ENCODE assay signal across 21 mouse cellular contexts in the genomic region with DNA sequence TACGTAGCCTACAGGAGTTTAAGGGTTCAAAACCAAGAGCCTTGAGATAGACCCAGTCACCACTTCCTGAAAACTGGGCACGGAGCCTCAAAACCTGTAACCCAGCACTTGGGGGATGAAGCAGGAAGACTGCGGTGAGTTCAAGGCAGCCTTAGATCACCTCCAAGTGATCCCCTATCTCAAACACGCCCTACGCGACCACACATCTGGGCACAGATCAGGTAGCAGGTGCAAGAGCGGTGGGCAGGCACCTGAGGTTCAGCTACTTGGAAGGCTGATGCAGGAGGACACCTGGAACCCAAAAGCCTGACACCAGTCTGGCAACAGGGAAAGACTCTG. TPM values are rescaled to one million over a fixed set of nuclear protein-coding genes. Genes with fewer than 3 reads are reported as not detected.
DNase-seq lines count a peak whose midpoint lies in the region; ATAC-seq and TF ChIP-seq lines count a peak whose summit lies in the region.
"Had no signal": no experiment of that assay in that cellular context is flagged by ENCODE, and none has a peak within 500 bp of the region (broad histone marks: within the 10 kb centered on the region; RNA-seq: fewer than 3 reads in every experiment).

No protein-coding gene starts in this region.

- no peaks in the 10 kb centered on the region for H3K36me3 ChIP-seq in kidney, adult 2 months (ENCODE audit: control insufficient read depth, insufficient read depth, low read length)
- peaks cover 25% of the 10 kb centered on the region for H3K36me3 ChIP-seq in thymus, adult 2 months (ENCODE audit: control insufficient read depth, insufficient read depth, low read length)
- peaks cover 67% of the 10 kb centered on the region for H3K36me3 ChIP-seq in forebrain, embryonic 12.5 days (replicated peaks)

- WGBS in kidney, adult 2 months: 87% methylated on average over 7 of the region's 7 CpGs
- 17% methylated on average over 7 of the region's 7 CpGs for WGBS in thymus, adult 2 months
- 96% methylated on average over 7 of the region's 7 CpGs for WGBS in forebrain, embryonic 12.5 days
- WGBS in lung, adult 2 months: 97% methylated on average over 7 of the region's 7 CpGs

- no peak for TF ChIP-seq CTCF in kidney, adult 2 months (conservative IDR thresholded peaks at IDR 0.05; ENCODE audit: insufficient read depth, insufficient read length, low read depth, low read length)
- no peak for TF ChIP-seq CTCF in thymus, adult 2 months (IDR thresholded peaks at IDR 0.05; ENCODE audit: borderline replicate concordance, control insufficient read depth, extremely low read depth, insufficient read depth, low read length, poor library complexity)
- TF ChIP-seq CTCF in lung, adult 2 months (IDR thresholded peaks at IDR 0.05; ENCODE audit: insufficient read depth, low read length): no peak

- no peaks in the 10 kb centered on the region for H3K27me3 ChIP-seq in kidney, adult 2 months (replicated peaks; ENCODE audit: control insufficient read depth, insufficient read depth, low read length)
- H3K27me3 ChIP-seq in thymus, adult 2 months (ENCODE audit: control insufficient read depth, insufficient read depth, low read length): no peaks in the 10 kb centered on the region
- no peaks in the 10 kb centered on the region for H3K27me3 ChIP-seq in forebrain, embryonic 12.5 days
- H3K27me3 ChIP-seq: CH12.LX; embryonic facial prominence, embryonic 15.5 days; forebrain, embryonic 15.5 days; heart, embryonic 13.5 days; hindbrain, embryonic 12.5 days had no signal

- TF ChIP-seq POLR2A in kidney, adult 2 months (IDR thresholded peaks at IDR 0.05; ENCODE audit: low read depth, low read length): no peak
- no peak for TF ChIP-seq POLR2A in thymus, adult 2 months (IDR thresholded peaks at IDR 0.05; ENCODE audit: control insufficient read depth, extremely low read depth, insufficient read depth, low read length, poor library complexity)
- TF ChIP-seq POLR2A in lung, adult 2 months (IDR thresholded peaks at IDR 0.05; ENCODE audit: borderline replicate concordance, extremely low read depth, low read depth, low read length): no peak

- no peak for DNase-seq in kidney, adult 2 months
- DNase-seq in kidney, adult 8-10 months: no peak
- DNase-seq in thymus, adult 2 months: peak; percentile 40
- peak; percentile 37 to 58 for DNase-seq in thymus, postnatal 36 days
- no peak for DNase-seq in lung, postnatal 4 days
- no peak for DNase-seq in lung, adult 2 months
- DNase-seq: adrenal gland, postnatal 10 days; cerebellum, adult 18-20 months; cerebellum, postnatal 10 days; gastrocnemius, postnatal 36 days; heart, postnatal 4 days had no signal

- H3K9me3 ChIP-seq in forebrain, embryonic 12.5 days: no peaks in the 10 kb centered on the region
- H3K9me3 ChIP-seq: embryonic facial prominence, embryonic 15.5 days; forebrain, embryonic 10.5 days; forebrain, embryonic 15.5 days; G1E; heart, embryonic 13.5 days; hindbrain, embryonic 12.5 days had no signal

- no peak overlapping the region for H3K4me2 ChIP-seq in forebrain, embryonic 12.5 days
- H3K4me2 ChIP-seq: embryonic facial prominence, embryonic 15.5 days; forebrain, embryonic 15.5 days; heart, embryonic 13.5 days; hindbrain, embryonic 12.5 days had no signal

- no peak for ATAC-seq in forebrain, embryonic 12.5 days (ENCODE audit: low FRiP score)
- ATAC-seq: forebrain, embryonic 15.5 days; hindbrain, embryonic 16.5 days had no signal

- no peaks in the 10 kb centered on the region; the same call in 1 of the 2 replicates for H3K4me1 ChIP-seq in kidney, adult 2 months (ENCODE audit: control insufficient read depth, insufficient read depth, low read length)
- peaks cover 17% of the 10 kb centered on the region for H3K4me1 ChIP-seq in thymus, adult 2 months (replicated peaks; ENCODE audit: control insufficient read depth, insufficient read depth, low read length)
- peaks cover 13% of the 10 kb centered on the region for H3K4me1 ChIP-seq in forebrain, embryonic 12.5 days
- peaks cover 3% of the 10 kb centered on the region for H3K4me1 ChIP-seq in lung, adult 2 months (ENCODE audit: control insufficient read depth, insufficient read depth, low read length)

- H3K4me3 ChIP-seq in kidney, adult 2 months (ENCODE audit: insufficient read depth, low read depth, low read length): no peak overlapping the region
- no peak overlapping the region for H3K4me3 ChIP-seq in thymus, adult 2 months (ENCODE audit: control insufficient read depth, insufficient read depth, low read length)
- no peak overlapping the region for H3K4me3 ChIP-seq in forebrain, embryonic 12.5 days (replicated peaks)
- no peak overlapping the region for H3K4me3 ChIP-seq in lung, adult 2 months (replicated peaks; ENCODE audit: extremely low read depth, low read depth, low read length)
- H3K4me3 ChIP-seq: embryonic facial prominence, embryonic 15.5 days; erythroblast, embryonic 14.5 days; forebrain, embryonic 10.5 days; forebrain, embryonic 15.5 days; heart, embryonic 13.5 days; hindbrain, embryonic 12.5 days had no signal

- peak overlapping the region; percentile 2; the same call in 1 of the 2 replicates for H3K27ac ChIP-seq in kidney, adult 2 months (ENCODE audit: insufficient read depth, low read depth, low read length)
- H3K27ac ChIP-seq in thymus, adult 2 months (ENCODE audit: control insufficient read depth, insufficient read depth, low read length): no peak overlapping the region
- H3K27ac ChIP-seq in forebrain, embryonic 12.5 days: no peak overlapping the region
- H3K27ac ChIP-seq: embryonic facial prominence, embryonic 15.5 days; forebrain, embryonic 10.5 days; forebrain, embryonic 15.5 days; heart, embryonic 13.5 days; hindbrain, embryonic 12.5 days had no signal

- H3K9ac ChIP-seq in forebrain, embryonic 12.5 days: no peak overlapping the region
- H3K9ac ChIP-seq: embryonic facial prominence, embryonic 15.5 days; forebrain, embryonic 15.5 days; heart, embryonic 13.5 days; hindbrain, embryonic 12.5 days had no signal

RNA-seq across cellular contexts. Expression of a gene that starts 4.2 kb away (rescaled TPM):
- polyA plus RNA-seq in kidney, adult 2 months (2012; rRNA removed): 84.9 and 85.8 TPM in 2 replicates
- 108 and 113 TPM in 2 replicates for polyA plus RNA-seq in thymus, adult 2 months (2012; rRNA removed)
- polyA plus RNA-seq in forebrain, embryonic 12.5 days (2016; fragmentation: Nextera tagmentation; extraction: Ambion mirVana): 113 and 116 TPM in 2 replicates
- polyA plus RNA-seq in lung, adult 2 months (2012; rRNA removed): 44.0 and 57.1 TPM in 2 replicates

RNA-seq across cellular contexts. Expression of a gene that starts 8.2 kb away (rescaled TPM):
- polyA plus RNA-seq in kidney, adult 2 months (2012; rRNA removed): 11.1 and 11.3 TPM in 2 replicates
- 43.5 and 50.8 TPM in 2 replicates for polyA plus RNA-seq in thymus, adult 2 months (2012; rRNA removed)
- polyA plus RNA-seq in forebrain, embryonic 12.5 days (2016; fragmentation: Nextera tagmentation; extraction: Ambion mirVana): 24.3 and 24.8 TPM in 2 replicates
- 30.3 and 40.5 TPM in 2 replicates for polyA plus RNA-seq in lung, adult 2 months (2012; rRNA removed)

Comparison
In these comparisons a context has a peak if more than half of its experiments do, and no peak if none do; other contexts are left out.
1. DNase-seq: peak in thymus, adult 2 months (single experiment) and thymus, postnatal 36 days (2 of 2); none in kidney, adult 2 months (single experiment), kidney, adult 8-10 months (0 of 2), lung, postnatal 4 days (0 of 2) and lung, adult 2 months (single experiment).